Mouse (Mus musculus) fat pad, adult 2 months (tissue): Measurements from ENCODE around the gene Man2b2.

ENCODE experiments used
- DNase-seq: peaks from one replicate; pipeline ENCODE4 v3.0.0-alpha.2; 2011; ENCODE audit warnings: low read depth, low spot score; ENCODE audit errors: extremely low read depth

Man2b2 gene

DNA sequence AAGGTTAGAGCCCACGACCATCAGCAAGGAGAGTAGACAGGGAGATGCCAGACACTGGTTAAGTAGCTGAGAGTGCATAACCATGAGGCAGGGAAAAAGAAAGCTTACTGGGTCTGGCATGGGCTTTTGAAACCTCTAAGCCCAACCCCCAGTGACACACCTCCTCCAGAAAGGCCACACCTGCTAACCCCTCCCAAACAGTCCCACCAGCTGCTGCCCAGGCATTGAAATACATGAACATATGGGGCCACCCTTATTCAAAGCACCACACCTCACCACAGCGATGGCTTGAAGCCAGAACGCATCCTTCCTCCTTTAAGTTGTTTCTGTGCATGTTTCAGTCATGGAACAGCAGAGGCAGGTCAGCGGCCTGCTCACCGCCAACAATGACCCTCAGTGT, 57.9 kb downstream of the Man2b2 start:
- no peak for DNase-seq

- DNase-seq = no peak
Measured at GRCm38 (mm10) chr5:36769603-36770002, 60.9 kb downstream of the Man2b2 start.

DNA sequence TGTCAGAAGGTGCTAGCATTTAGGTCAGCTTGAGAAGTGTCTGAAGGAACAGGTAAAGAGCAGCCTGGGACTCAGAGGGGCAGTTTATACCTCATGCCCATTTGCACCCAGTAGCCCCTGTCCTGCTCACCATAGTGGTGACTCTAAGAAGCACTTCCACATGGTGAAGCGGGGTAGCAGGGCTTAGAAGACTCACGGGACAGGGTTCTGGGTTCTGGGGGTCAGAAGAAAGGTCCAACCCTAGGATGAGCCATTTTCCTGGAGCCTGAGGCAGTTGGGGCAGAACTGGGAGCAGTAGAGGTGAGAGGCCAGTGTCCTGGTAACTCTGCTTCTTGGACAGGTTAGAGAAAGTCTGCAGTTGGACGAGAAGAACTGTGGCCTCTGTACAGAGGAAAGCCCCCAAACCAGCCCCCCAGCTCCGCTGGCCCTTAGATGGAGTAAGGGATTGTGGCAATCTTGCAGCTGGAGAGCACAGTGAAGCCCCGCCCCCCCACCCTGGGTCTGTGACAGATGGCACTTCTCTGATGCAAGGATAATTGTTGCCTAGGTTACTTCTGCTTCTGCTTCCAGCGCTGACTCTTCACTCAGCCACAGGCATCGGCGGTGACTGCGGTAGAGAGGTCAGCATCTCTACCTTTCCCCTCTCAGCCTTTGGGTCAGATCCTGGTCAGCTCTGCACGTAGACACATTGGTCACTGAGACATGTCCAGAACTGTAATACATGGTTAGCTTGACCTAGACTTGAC, 63.3 kb downstream of the Man2b2 start:
- DNase-seq = no peak

DNA sequence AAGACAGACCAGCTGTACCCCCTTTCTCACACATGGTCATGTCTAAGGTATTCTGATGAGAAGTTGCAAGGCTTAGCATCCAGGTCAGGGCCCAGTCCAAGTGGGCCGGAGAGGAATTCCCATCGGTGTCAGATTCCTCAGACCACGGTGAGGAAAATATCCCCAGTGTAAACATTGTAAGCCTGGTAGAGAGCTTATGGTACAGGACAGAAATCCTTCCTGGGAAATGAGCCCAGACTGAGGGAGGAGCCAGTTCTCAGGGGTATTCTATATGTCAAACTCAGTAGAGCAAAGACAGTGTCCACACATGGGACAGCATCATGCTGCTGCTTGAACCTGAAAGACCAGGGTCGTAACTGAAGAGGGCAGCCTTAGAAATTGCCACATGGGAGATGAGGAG, 70.6 kb downstream of the Man2b2 start:
- no peak for DNase-seq

DNA sequence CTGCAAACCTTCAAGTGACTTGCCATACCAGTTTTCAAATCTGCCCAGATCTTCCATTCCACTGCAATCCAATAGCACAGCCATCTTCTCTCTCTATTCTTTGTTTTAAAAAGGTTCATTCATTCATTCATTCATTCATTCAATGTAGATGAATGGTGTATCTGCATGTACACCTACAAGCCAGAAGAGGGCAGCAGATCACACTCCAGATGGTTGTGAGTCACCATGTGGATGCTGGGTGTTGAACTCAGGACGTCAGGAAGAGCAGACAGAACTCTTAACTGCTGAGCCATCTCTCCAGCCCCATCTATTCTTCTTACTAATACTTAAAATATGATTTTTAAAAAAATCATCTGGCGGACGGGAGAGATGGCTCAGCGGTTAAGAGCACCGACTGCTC, 73.4 kb downstream of the Man2b2 start:
- no peak for DNase-seq
